In the genomic region with DNA sequence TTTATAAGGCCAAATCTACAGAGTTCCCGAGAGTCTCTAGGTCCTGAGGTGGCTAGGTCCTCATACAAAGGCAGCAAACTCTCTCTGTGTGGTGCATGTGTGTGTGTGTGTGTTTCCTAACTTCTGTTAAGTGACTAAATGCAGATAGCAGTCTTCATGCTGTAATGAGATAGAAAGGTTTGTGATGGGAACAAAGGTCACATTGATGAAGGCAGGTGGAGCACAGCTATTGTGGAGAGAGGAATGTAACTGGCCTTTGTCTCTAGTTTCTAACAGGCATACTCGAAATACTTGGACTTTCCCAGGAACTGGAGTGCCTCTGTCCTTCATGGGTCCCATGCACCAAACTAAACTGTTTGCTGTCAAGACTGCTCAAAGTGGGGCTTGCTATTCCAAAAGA, we compare ENCODE assay signal across 15 mouse cellular contexts.
"Had no signal": no experiment of that assay in that cellular context is flagged by ENCODE, and none has a peak within 500 bp of the region (broad histone marks: within the 10 kb centered on the region; RNA-seq: fewer than 3 reads in every experiment).

No protein-coding gene starts in this region.

- H3K27ac ChIP-seq: limb, embryonic 13.5 days; liver, embryonic 15.5 days; midbrain, embryonic 10.5 days; neural tube, embryonic 15.5 days; stomach, postnatal 0 days had no signal

- H3K4me2 ChIP-seq: limb, embryonic 13.5 days; liver, embryonic 11.5 days; liver, embryonic 15.5 days; neural tube, embryonic 15.5 days had no signal

- H3K36me3 ChIP-seq: limb, embryonic 13.5 days; liver, embryonic 15.5 days; midbrain, embryonic 10.5 days; neural tube, embryonic 15.5 days had no signal

- H3K27me3 ChIP-seq: limb, embryonic 13.5 days; liver, embryonic 15.5 days; neural tube, embryonic 15.5 days had no signal

- H3K9me3 ChIP-seq: liver, embryonic 15.5 days; neural tube, embryonic 15.5 days had no signal

- H3K4me1 ChIP-seq: liver, embryonic 15.5 days had no signal

- H3K9ac ChIP-seq: limb, embryonic 13.5 days; liver, embryonic 15.5 days; neural tube, embryonic 15.5 days had no signal

- DNase-seq: kidney, adult 18-20 months; kidney, postnatal 14 days; left cerebral cortex, postnatal 4 days; lung, postnatal 14 days; midbrain, embryonic 14.5 days; right cerebral cortex, adult 18-20 months; right cerebral cortex, postnatal 25 days; thymus, postnatal 4 days had no signal

- H3K4me3 ChIP-seq: limb, embryonic 13.5 days; liver, embryonic 15.5 days; midbrain, embryonic 10.5 days; myocyte; neural tube, embryonic 15.5 days had no signal
